Mouse (Mus musculus): Measurements from ENCODE around the gene Lyrm9. TPM values are rescaled to one million over a fixed set of nuclear protein-coding genes. Genes with fewer than 3 reads are reported as not detected.

Lyrm9 gene
- polyA plus RNA-seq, 1 experiment from 2014 or later = 11.8 TPM

- no peaks in the 10 kb centered on the region for H3K27me3 ChIP-seq (ENCODE audit: control insufficient read depth, insufficient read depth, low read depth, low read length)
- H3K4me1 ChIP-seq (ENCODE audit: control insufficient read depth, low read depth, low read length) = peaks cover 13% of the 10 kb centered on the region
- no peaks in the 10 kb centered on the region for H3K36me3 ChIP-seq (ENCODE audit: control insufficient read depth, insufficient read depth)
- no peak overlapping the region for H3K9ac ChIP-seq (ENCODE audit: low read depth, low read length)
- whole genome bisulfite sequencing (ENCODE audit: insufficient replicate concordance) = 53% methylated on average over 9 of the region's 9 CpGs
- ATAC-seq (ENCODE audit: low read depth) = no peak
- no peaks in the 10 kb centered on the region for H3K9me3 ChIP-seq (replicated peaks; ENCODE audit: control insufficient read depth, low read length)
- no peak overlapping the region for H3K27ac ChIP-seq (ENCODE audit: low read length)
- H3K4me2 ChIP-seq (ENCODE audit: low read depth, low read length) = no peak overlapping the region
- no peak overlapping the region for H3K4me3 ChIP-seq (ENCODE audit: low read depth, low read length)
These were observed 20.7 kb upstream of the Lyrm9 start for GRCm38 (mm10) chr11:78805691-78806137.

DNA sequence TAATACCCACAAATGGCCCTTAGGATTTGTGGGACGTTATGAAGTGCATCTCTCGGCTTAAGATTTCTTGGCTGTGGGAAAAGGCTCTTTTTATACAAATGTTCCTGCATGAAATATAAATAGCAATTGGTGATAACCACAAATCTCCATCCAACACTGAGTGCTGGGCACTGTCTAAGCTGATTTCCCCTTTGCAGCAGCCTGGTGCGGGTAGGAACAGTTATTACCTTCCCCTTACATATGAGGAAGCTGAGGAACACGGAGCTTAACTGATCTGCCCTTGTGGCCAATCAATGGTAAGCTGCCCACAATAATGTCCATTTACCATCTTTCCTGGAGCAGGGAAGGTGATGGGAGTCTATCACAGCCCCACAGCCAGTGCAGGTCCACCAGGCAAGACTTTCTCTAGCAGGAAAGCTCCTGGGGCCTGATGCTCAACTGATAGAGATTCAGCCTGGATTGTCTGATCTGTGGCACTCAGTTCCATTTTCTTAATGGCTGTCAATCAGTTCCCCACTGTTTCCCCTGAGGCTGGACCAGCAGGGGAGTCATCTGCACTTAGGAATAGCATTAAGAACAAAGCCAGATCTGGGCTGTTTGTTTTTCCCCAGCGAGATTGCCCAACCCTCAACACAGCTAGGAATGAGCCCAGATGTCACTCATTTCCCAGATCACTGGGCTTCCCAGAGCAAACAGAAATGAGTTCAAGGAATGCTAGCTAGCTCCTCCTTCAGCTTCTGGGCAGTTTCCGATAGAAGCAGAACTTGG, 18.9 kb upstream of the Lyrm9 start:
- no peak overlapping the region for H3K27ac ChIP-seq (ENCODE audit: low read length)
- H3K4me1 ChIP-seq (ENCODE audit: control insufficient read depth, low read depth, low read length) = peaks cover 7% of the 10 kb centered on the region
- H3K36me3 ChIP-seq (ENCODE audit: control insufficient read depth, insufficient read depth) = no peaks in the 10 kb centered on the region
- H3K9me3 ChIP-seq (replicated peaks; ENCODE audit: control insufficient read depth, low read length) = no peaks in the 10 kb centered on the region
- WGBS (ENCODE audit: insufficient replicate concordance) = 38% methylated on average over 6 of the region's 6 CpGs
- ATAC-seq (ENCODE audit: low read depth) = no peak
- no peak overlapping the region for H3K4me3 ChIP-seq (ENCODE audit: low read depth, low read length)
- H3K27me3 ChIP-seq (ENCODE audit: control insufficient read depth, insufficient read depth, low read depth, low read length) = no peaks in the 10 kb centered on the region
- H3K9ac ChIP-seq (ENCODE audit: low read depth, low read length) = no peak overlapping the region
- no peak overlapping the region for H3K4me2 ChIP-seq (ENCODE audit: low read depth, low read length)

DNA sequence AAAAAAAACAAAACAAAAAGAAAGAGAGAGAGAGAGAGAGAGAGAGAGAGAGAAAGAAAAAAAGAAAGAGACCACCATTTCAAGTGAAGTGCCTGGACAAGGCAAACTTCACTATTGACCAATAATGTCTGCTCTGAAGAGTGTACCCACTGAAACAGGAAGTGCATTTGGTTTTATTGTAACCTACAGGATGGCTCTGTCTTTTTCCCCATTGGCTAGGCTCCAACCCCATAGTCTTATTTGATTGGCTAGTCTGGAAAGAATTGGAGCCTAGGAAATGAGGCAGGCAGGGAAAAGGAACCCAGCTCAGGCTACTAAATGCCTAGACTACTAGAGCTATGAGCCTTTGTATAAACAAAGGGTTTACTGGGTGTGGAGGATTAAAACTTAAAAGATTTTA, 17.0 kb upstream of the Lyrm9 start:
- no peaks in the 10 kb centered on the region for H3K27me3 ChIP-seq (ENCODE audit: control insufficient read depth, insufficient read depth, low read depth, low read length)

DNA sequence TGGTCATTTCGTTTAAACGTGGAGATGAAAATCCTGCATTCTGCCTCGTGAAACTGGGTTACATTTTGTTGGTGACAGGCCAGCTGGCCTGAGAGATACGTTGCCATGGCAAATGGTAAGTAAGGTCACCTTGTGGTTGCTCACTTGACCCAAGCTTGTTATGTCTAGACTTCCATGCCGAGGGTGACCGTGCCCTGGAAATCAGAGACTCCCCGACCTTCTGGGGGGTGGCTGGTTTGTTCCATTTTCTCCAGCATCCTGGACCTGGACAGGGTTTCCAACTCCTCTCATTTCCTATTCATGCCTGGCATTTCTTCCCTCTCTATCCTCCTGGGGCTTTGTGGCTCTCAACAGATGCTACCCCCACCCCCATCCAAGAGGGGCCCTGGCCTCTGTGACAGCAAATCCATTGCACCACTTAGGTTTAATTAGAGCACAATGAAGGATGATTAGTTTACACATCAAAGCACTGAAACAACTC, 11.9 kb upstream of the Lyrm9 start:
- WGBS (ENCODE audit: insufficient replicate concordance) = 60% methylated on average over 7 of the region's 7 CpGs
- H3K27me3 ChIP-seq (ENCODE audit: control insufficient read depth, insufficient read depth, low read depth, low read length) = no peaks in the 10 kb centered on the region
- H3K27ac ChIP-seq (ENCODE audit: low read length) = no peak overlapping the region
- no peaks in the 10 kb centered on the region; the same call in 1 of the 2 replicates for H3K4me1 ChIP-seq (ENCODE audit: control insufficient read depth, low read depth, low read length)
- ATAC-seq (ENCODE audit: low read depth) = no peak
- H3K9ac ChIP-seq (ENCODE audit: low read depth, low read length) = no peak overlapping the region
- no peak overlapping the region for H3K4me3 ChIP-seq (ENCODE audit: low read depth, low read length)
- no peaks in the 10 kb centered on the region for H3K9me3 ChIP-seq (replicated peaks; ENCODE audit: control insufficient read depth, low read length)
- no peak overlapping the region for H3K4me2 ChIP-seq (ENCODE audit: low read depth, low read length)
- no peaks in the 10 kb centered on the region for H3K36me3 ChIP-seq (ENCODE audit: control insufficient read depth, insufficient read depth)

More for the DNA sequence above, 17.0 kb upstream of the Lyrm9 start:
- Histone ChIP-seq H3K27ac (ENCODE audit: low read length) (no peak overlapping the region), H3K4me3 (ENCODE audit: low read depth, low read length) (no peak overlapping the region), H3K9me3 (replicated peaks; ENCODE audit: control insufficient read depth, low read length) (no peaks in the 10 kb centered on the region), H3K9ac (ENCODE audit: low read depth, low read length) (no peak overlapping the region), H3K4me2 (ENCODE audit: low read depth, low read length) (no peak overlapping the region), H3K36me3 (ENCODE audit: control insufficient read depth, insufficient read depth) (no peaks in the 10 kb centered on the region), H3K4me1 (ENCODE audit: control insufficient read depth, low read depth, low read length) (no peaks in the 10 kb centered on the region; the same call in none of the 2 replicates)
- ATAC-seq (ENCODE audit: low read depth) = no peak

- Histone ChIP-seq H3K9me3 (replicated peaks; ENCODE audit: control insufficient read depth, low read length) (no peaks in the 10 kb centered on the region), H3K27ac (ENCODE audit: low read length) (no peak overlapping the region), H3K27me3 (ENCODE audit: control insufficient read depth, insufficient read depth, low read depth, low read length) (no peaks in the 10 kb centered on the region), H3K4me3 (ENCODE audit: low read depth, low read length) (no peak overlapping the region), H3K4me1 (ENCODE audit: control insufficient read depth, low read depth, low read length) (no peaks in the 10 kb centered on the region; the same call in 1 of the 2 replicates), H3K4me2 (ENCODE audit: low read depth, low read length) (no peak overlapping the region), H3K9ac (ENCODE audit: low read depth, low read length) (no peak overlapping the region), H3K36me3 (ENCODE audit: control insufficient read depth, insufficient read depth) (no peaks in the 10 kb centered on the region)
- ATAC-seq (ENCODE audit: low read depth) = no peak
- WGBS (ENCODE audit: insufficient replicate concordance) = 61% methylated on average over 14 of the region's 14 CpGs
These were observed 10.2 kb upstream of the Lyrm9 start for GRCm38 (mm10) chr11:78815986-78816792.

- H3K27ac ChIP-seq (ENCODE audit: low read length) = no peak overlapping the region
- no peak overlapping the region for H3K4me3 ChIP-seq (ENCODE audit: low read depth, low read length)
- no peaks in the 10 kb centered on the region for H3K27me3 ChIP-seq (ENCODE audit: control insufficient read depth, insufficient read depth, low read depth, low read length)
- no peaks in the 10 kb centered on the region for H3K36me3 ChIP-seq (ENCODE audit: control insufficient read depth, insufficient read depth)
- no peak overlapping the region for H3K4me2 ChIP-seq (ENCODE audit: low read depth, low read length)
- H3K9me3 ChIP-seq (replicated peaks; ENCODE audit: control insufficient read depth, low read length) = no peaks in the 10 kb centered on the region
- WGBS (ENCODE audit: insufficient replicate concordance) = 65% methylated on average over 11 of the region's 11 CpGs
- no peaks in the 10 kb centered on the region; the same call in 1 of the 2 replicates for H3K4me1 ChIP-seq (ENCODE audit: control insufficient read depth, low read depth, low read length)
- no peak for ATAC-seq (ENCODE audit: low read depth)
- no peak overlapping the region for H3K9ac ChIP-seq (ENCODE audit: low read depth, low read length)
These were observed 8.9 kb upstream of the Lyrm9 start for GRCm38 (mm10) chr11:78817311-78818022.

- Histone ChIP-seq H3K27me3 (ENCODE audit: control insufficient read depth, insufficient read depth, low read depth, low read length) (no peaks in the 10 kb centered on the region), H3K9me3 (replicated peaks; ENCODE audit: control insufficient read depth, low read length) (no peaks in the 10 kb centered on the region), H3K4me3 (ENCODE audit: low read depth, low read length) (no peak overlapping the region), H3K4me2 (ENCODE audit: low read depth, low read length) (no peak overlapping the region), H3K36me3 (ENCODE audit: control insufficient read depth, insufficient read depth) (no peaks in the 10 kb centered on the region), H3K9ac (ENCODE audit: low read depth, low read length) (no peak overlapping the region), H3K4me1 (ENCODE audit: control insufficient read depth, low read depth, low read length) (no peaks in the 10 kb centered on the region), H3K27ac (ENCODE audit: low read length) (no peak overlapping the region)
- WGBS (ENCODE audit: insufficient replicate concordance) = 42% methylated on average over 12 of the region's 12 CpGs
- ATAC-seq (ENCODE audit: low read depth) = no peak
These were observed 5.9 kb upstream of the Lyrm9 start for GRCm38 (mm10) chr11:78820337-78821000.

DNA sequence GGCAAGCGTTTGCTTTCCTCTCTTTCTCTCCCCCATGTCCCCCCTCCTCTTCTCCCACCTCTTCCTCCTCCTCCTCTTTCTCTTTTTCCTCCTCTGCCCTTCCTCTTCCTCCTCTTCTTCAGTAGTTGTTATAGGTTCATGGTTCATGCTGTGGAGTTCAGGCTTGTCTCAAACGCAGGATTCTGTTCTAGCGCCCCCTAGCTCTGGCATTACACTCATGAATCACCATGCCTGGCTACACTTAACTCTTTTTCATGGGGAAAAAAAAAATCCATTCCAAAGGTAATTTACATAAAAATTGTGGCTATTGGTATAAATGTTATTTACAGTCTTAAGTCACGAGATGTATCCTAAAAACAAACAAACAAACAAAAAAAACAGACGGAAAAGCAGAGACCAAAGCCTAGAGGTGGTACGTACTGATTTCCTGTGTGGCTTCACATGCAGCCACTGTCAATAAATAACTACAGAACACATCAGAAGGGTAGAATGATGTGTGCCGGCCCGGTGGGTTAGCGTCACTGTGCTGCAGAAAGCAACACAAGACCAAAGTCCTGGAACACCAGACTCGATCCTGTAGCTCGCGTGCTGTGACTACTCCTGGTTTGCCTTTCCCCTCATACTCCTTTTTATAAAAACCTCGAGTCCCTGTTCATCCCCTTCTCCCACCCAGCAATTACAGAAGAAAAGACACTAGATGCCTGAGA, 3.4 kb upstream of the Lyrm9 start:
- peaks cover 15% of the 10 kb centered on the region for H3K4me1 ChIP-seq (ENCODE audit: control insufficient read depth, low read depth, low read length)
- no peak overlapping the region for H3K27ac ChIP-seq (ENCODE audit: low read length)
- no peak for ATAC-seq (ENCODE audit: low read depth)

More for the DNA sequence above, 3.4 kb upstream of the Lyrm9 start:
- Histone ChIP-seq H3K4me2 (ENCODE audit: low read depth, low read length) (no peak overlapping the region), H3K9ac (ENCODE audit: low read depth, low read length) (no peak overlapping the region), H3K9me3 (replicated peaks; ENCODE audit: control insufficient read depth, low read length) (no peaks in the 10 kb centered on the region), H3K36me3 (ENCODE audit: control insufficient read depth, insufficient read depth) (no peaks in the 10 kb centered on the region), H3K4me3 (ENCODE audit: low read depth, low read length) (no peak overlapping the region), H3K27me3 (ENCODE audit: control insufficient read depth, insufficient read depth, low read depth, low read length) (no peaks in the 10 kb centered on the region)
- WGBS (ENCODE audit: insufficient replicate concordance) = 39% methylated on average over 13 of the region's 13 CpGs
